Mouse (Mus musculus) heart, embryonic 10.5 days (tissue): Measurements from ENCODE around the gene Tnr. TPM values are rescaled to one million over a fixed set of nuclear protein-coding genes. Genes with fewer than 3 reads are reported as not detected.
"Not testable (repeated sequence)": the region's sequence is repeated elsewhere in the genome, so short reads cannot be mapped to it uniquely, and the experiment has no call there.

Experiments used
- DNase-seq: peaks from one replicate; pipeline ENCODE4 v3.0.0-alpha.2; 2017; ENCODE audit warnings: low spot score
- H3K27ac ChIP-seq: fragments of 300-500 bp; sonication (generic); 2 replicates; pipeline ENCODE4 v1.5.1; 2016; ENCODE audit warnings: mild to moderate bottlenecking
- H3K27me3 ChIP-seq: fragments of 300-500 bp; sonication (generic); 2 replicates; pipeline ENCODE4 v1.6.1; 2016; ENCODE audit warnings: mild to moderate bottlenecking; ENCODE audit not compliant: poor library complexity, insufficient read depth, severe bottlenecking
- H3K36me3 ChIP-seq: fragments of 300-500 bp; sonication (generic); 2 replicates; pipeline ENCODE4 v1.6.1; 2016; ENCODE audit warnings: mild to moderate bottlenecking, moderate library complexity
- H3K4me1 ChIP-seq: fragments of 300-500 bp; sonication (generic); 2 replicates; pipeline ENCODE4 v1.6.1; 2016; ENCODE audit warnings: mild to moderate bottlenecking
- H3K4me3 ChIP-seq: fragments of 300-500 bp; sonication (generic); 2 replicates; pipeline ENCODE4 v1.5.1; 2016; ENCODE audit warnings: mild to moderate bottlenecking, moderate library complexity
- H3K9me3 ChIP-seq: fragments of 300-500 bp; sonication (generic); 2 replicates; pipeline ENCODE4 v1.6.1; 2016; ENCODE audit warnings: mild to moderate bottlenecking, moderate library complexity
- WGBS: fragments of 180-500 bp; shearing (Covaris S2); methylation state at CpG from one replicate; pipeline ENCODE4 v1.1.7; 2016; 5-methylcytosine and 5-hydroxymethylcytosine counted together
- polyA plus RNA-seq: library from polyadenylated mRNA; unstranded; fragments of >200 nt; fragmentation: Nextera tagmentation; extraction: Ambion mirVana; gene quantifications from 2 replicates; pipeline ENCODE4 v1.2.1, GENCODE M21; 2016

Gene Tnr
- polyA plus RNA-seq, 1 experiment from 2014 or later, result 0.04 TPM

DNA sequence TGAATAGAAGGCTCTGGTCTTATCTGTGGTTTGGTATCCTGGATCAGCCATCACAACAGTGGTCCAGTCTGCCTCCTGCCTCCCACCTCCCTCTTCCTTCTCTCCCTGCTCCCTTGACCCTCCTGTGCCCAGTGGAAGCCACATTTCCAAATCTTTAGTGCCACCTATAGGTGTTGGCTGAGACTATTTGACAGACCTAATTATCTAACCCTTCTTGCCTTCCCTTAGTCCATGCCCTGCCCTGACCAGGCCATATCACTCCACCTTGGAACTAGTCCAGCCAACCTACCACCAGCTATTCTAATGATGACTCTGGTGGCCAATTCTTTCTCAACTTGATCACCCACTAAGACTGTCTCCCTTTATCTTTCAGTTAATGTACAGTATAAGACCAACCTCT is 408.5 kb downstream of the Tnr start:
- no peaks in the 10 kb centered on the region for H3K9me3 ChIP-seq
- no peak overlapping the region for H3K27ac ChIP-seq
- no peaks in the 10 kb centered on the region for H3K36me3 ChIP-seq
- H3K4me1 ChIP-seq, result no peaks in the 10 kb centered on the region
- DNase-seq, result no peak
- no peak overlapping the region for H3K4me3 ChIP-seq
- no peaks in the 10 kb centered on the region for H3K27me3 ChIP-seq

DNA sequence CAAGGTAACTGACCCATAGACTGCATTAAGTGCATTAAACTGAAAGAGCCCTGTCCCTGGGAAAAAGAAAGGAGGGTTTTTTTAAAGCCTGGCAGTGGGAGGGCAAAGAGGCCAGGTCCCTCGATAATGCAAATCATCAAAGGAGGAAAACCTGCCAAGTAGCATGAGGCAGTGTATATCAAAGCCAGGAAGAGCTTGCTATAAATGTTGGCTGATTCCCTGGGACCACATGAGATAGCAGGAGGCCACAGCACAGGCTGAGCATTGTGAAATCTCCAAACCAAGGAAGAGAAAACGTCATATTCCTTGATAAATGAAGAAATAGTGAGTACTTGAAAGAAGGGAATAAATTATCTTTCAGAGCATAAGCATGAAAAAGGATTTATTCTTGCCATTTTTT is 409.0 kb downstream of the Tnr start:
- Histone ChIP-seq H3K4me3 (no peak overlapping the region), H3K36me3 (no peaks in the 10 kb centered on the region), H3K27ac (no peak overlapping the region), H3K27me3 (no peaks in the 10 kb centered on the region), H3K9me3 (no peaks in the 10 kb centered on the region), H3K4me1 (no peaks in the 10 kb centered on the region)
- 56% methylated on average over 2 of the region's 2 CpGs for WGBS
- DNase-seq, result no peak

DNA sequence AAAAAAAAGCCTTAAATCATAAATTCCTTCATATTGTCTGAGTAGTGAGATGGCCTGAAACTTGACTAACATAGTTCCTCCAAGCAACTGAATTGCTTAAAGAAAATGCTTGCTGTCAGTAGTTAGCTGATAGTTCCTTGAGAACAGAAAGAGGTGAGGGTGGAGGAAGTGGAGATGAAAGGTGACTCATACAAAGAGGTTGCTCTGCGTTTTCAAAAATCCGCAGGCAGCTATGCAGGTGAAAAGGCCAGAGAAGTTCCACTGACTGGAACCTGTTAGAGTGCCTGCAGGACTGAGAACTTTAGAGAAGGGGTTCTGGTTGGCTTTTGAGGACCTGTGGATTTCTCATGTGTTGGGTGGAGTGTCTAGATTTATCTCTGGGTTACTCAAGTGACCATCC is 414.9 kb downstream of the Tnr start:
- Histone ChIP-seq H3K9me3 (no peaks in the 10 kb centered on the region), H3K36me3 (no peaks in the 10 kb centered on the region), H3K27me3 (no peaks in the 10 kb centered on the region), H3K4me1 (no peaks in the 10 kb centered on the region), H3K4me3 (no peak overlapping the region), H3K27ac (no peak overlapping the region)
- DNase-seq, result no peak
- WGBS, result 79% methylated on average over 2 of the region's 2 CpGs

DNA sequence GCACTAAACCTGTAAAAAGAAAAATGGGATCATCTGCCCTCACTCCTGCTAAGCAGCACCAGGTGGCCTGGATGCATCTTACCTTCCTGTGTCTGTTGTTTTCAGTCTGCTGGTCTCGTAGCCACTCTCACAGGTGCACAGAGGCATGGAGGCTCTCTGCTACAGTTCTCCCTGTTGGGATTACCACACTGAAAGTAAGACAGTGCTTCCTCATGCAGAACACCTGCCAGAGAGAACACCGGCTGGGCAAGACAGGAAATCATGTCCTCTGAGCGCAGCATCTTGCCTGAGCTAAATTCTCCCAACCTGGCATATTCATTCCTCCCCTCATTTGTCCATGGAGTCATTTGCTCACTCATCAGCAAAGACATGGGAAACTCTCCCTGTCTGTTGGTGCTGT is 415.8 kb downstream of the Tnr start:
- 82% methylated on average over 3 of the region's 3 CpGs for WGBS
- no peak overlapping the region for H3K4me3 ChIP-seq
- DNase-seq, result no peak
- H3K27ac ChIP-seq, result no peak overlapping the region
- no peaks in the 10 kb centered on the region for H3K4me1 ChIP-seq
- H3K36me3 ChIP-seq, result no peaks in the 10 kb centered on the region
- no peaks in the 10 kb centered on the region for H3K27me3 ChIP-seq
- no peaks in the 10 kb centered on the region for H3K9me3 ChIP-seq

DNA sequence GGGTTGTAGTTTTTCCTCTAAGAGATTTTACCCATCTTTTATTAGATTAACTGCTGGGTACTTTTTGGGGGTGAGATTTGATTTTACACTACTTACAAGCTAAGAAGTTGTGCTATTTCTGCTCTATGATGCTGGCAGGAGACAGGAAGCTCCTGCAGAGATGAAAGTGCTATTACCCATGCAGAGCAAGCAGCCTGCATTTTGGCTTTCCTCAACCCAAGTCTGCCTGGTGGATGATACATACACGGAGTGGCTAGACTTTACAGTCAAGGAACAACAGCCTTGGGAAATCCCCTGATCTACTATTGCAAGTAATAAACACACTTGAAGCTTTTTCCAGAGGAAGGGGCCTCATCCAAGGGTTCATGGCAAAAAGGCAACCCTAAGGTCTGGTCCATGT is 430.0 kb downstream of the Tnr start:
- Histone ChIP-seq H3K4me3 (no peak overlapping the region), H3K9me3 (no peaks in the 10 kb centered on the region), H3K36me3 (no peaks in the 10 kb centered on the region), H3K4me1 (no peaks in the 10 kb centered on the region), H3K27ac (no peak overlapping the region), H3K27me3 (no peaks in the 10 kb centered on the region)
- WGBS, result 43% methylated on average over 1 of the region's 1 CpGs
- no peak for DNase-seq

DNA sequence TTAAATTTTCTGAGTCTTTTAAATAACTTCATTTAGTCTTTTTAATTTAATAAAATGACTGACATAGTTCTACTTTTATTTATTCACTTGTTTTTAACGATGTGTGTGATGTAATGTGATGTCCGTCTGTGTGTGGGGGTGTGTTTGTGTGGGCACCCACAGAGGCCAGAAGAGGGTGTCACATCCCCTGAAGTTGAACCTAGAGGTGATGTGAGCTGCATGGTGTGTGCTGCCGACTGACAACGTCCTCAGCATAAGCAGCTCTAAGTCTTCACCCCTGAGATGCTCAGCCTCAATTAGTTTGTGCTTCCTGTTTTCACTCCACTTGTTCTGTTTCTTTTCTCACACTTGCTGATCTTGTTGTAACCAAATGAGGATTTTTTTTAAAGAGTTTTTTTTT is 439.8 kb downstream of the Tnr start:
- no peak overlapping the region for H3K4me3 ChIP-seq
- no peaks in the 10 kb centered on the region for H3K27me3 ChIP-seq
- H3K27ac ChIP-seq, result no peak overlapping the region
- whole genome bisulfite sequencing, result 69% methylated on average over 4 of the region's 4 CpGs
- H3K9me3 ChIP-seq, result no peaks in the 10 kb centered on the region
- no peaks in the 10 kb centered on the region for H3K36me3 ChIP-seq
- H3K4me1 ChIP-seq, result no peaks in the 10 kb centered on the region
- DNase-seq, result no peak

DNA sequence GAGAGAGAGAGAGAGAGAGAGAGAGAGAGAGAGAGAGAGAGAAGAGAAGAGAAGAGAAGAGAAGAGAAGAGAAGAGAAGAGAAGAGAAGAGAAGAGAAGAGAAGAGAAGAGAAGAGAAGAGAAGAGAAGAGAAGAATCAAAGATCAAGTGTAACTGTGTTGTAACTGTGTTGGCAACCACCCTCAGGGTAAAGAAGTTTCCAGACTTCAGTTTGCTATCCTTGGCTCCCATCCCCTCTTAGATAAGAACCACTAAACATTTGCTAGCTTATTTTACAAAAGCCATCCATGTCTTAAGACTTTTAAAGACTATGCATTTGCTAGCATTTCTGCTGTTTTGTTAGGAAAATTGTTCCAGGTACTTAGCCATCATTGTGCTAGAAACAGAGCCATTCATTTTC is 442.7 kb downstream of the Tnr start:
- H3K4me3 ChIP-seq, H3K4me1 ChIP-seq, DNase-seq, H3K36me3 ChIP-seq, H3K9me3 ChIP-seq, H3K27me3 ChIP-seq, H3K27ac ChIP-seq: not testable (repeated sequence)

DNA sequence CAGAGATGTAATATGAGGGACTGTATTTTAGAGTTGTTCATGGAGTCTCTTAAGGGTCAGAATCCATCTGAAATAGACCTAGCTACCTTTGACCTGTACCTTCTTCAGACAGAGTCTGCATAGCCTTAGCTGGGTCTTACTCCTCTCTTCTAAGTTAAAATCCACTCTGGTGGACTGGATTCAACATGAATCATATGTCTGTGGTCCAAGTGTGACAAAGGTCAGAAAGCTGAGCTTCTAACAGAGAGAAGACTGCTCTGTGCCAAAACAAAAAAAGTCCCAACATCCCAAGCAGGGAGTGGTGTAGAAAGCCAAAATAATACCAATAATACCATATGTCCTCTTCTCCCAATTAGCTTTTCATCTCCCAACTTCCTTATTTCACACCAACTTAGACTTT is 444.8 kb downstream of the Tnr start:
- Histone ChIP-seq H3K36me3 (no peaks in the 10 kb centered on the region), H3K27me3 (no peaks in the 10 kb centered on the region), H3K27ac (no peak overlapping the region), H3K9me3 (no peaks in the 10 kb centered on the region), H3K4me1 (no peaks in the 10 kb centered on the region), H3K4me3 (no peak overlapping the region)
- no peak for DNase-seq

DNA sequence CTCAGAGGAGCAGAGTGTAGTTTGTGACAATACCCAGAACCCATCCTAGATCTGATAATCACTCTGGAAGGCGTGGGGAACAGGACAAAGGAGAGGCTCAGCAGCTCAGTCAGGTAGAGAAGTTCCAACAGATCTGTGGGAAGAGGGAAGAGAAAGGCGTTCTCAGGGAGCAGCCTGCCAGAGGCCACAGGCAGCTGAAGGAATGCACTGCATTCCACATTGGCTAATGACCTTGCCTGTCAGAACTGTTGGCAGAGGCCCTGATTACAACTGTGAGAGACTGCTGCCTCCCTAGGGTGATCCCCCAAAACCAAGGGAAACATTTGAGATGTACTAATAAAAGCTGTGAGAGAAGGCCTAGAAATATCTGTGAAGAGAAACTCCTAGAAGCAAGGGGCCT is 454.2 kb downstream of the Tnr start:
- no peak for DNase-seq
- Histone ChIP-seq H3K4me3 (no peak overlapping the region), H3K9me3 (no peaks in the 10 kb centered on the region), H3K4me1 (0 out of 2 replicates have a peak, but pooled peaks cover 4% of the 10 kb centered on the region), H3K36me3 (no peaks in the 10 kb centered on the region), H3K27ac (peak overlapping the region; percentile 22; the same call in 1 of the 2 replicates), H3K27me3 (no peaks in the 10 kb centered on the region)
- 40% methylated on average over 2 of the region's 2 CpGs for WGBS

DNA sequence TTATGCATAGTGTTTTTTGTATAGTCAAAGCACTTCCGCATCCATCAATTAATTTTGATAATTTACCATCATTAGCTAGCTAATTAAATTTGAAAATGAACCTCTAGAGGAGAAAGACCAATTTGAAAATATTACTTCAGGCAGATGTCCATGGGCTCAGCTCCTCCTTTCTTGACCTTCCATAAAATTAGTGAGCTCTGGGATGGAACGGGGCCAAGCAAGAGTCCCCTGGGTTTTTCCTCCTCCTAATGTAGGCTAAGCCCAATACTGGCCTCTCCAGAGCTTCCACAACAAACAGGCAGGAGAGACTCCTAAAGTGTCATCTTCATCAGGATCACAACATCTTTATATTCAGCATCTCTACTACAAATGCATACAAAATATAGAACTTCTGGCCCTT is 455.5 kb downstream of the Tnr start:
- 93% methylated on average over 2 of the region's 2 CpGs for whole genome bisulfite sequencing
- H3K27ac ChIP-seq, result no peak overlapping the region
- H3K27me3 ChIP-seq, result no peaks in the 10 kb centered on the region
- no peak for DNase-seq
- H3K4me1 ChIP-seq, result 0 out of 2 replicates have a peak, but pooled peaks cover 4% of the 10 kb centered on the region
- no peaks in the 10 kb centered on the region for H3K36me3 ChIP-seq
- no peak overlapping the region for H3K4me3 ChIP-seq
- no peaks in the 10 kb centered on the region for H3K9me3 ChIP-seq

DNA sequence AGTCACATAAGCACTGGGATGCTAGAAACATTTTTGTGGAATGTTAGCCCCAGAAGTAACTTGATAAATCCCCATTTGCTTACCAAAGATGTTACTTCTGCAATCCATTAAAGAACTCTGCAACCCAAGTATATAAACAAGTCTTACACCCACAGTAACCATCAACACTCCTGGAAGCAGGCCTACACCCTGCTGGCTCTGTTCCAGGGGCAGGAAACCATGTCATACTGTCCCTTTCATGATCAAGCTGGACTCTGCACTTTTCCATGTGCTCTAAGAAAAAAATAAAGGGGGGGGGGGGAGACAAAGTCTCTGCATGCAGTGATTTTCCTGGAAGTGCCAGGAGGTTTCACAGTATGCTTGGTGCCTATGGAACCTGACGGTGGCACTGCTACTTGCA is 456.8 kb downstream of the Tnr start:
- WGBS, result 76% methylated on average over 1 of the region's 1 CpGs
- no peaks in the 10 kb centered on the region for H3K36me3 ChIP-seq
- no peaks in the 10 kb centered on the region for H3K27me3 ChIP-seq
- H3K9me3 ChIP-seq, result no peaks in the 10 kb centered on the region
- H3K4me3 ChIP-seq, result no peak overlapping the region
- no peak for DNase-seq
- H3K4me1 ChIP-seq, result 0 out of 2 replicates have a peak, but pooled peaks cover 4% of the 10 kb centered on the region
- H3K27ac ChIP-seq, result no peak overlapping the region
